Mouse (Mus musculus): ENCODE measurements around the gene Cdkn2a.

Gene Cdkn2a

GRCm38 (mm10) chr4:89294486-89295440 is at the start of gene Cdkn2a:
Gene Cdkn2a, minus strand, starts transcription at chr4:89294653.
- no peak for TF ChIP-seq GATA4 (IDR thresholded peaks at IDR 0.05; ENCODE audit: insufficient replicate concordance, low read length)

DNA sequence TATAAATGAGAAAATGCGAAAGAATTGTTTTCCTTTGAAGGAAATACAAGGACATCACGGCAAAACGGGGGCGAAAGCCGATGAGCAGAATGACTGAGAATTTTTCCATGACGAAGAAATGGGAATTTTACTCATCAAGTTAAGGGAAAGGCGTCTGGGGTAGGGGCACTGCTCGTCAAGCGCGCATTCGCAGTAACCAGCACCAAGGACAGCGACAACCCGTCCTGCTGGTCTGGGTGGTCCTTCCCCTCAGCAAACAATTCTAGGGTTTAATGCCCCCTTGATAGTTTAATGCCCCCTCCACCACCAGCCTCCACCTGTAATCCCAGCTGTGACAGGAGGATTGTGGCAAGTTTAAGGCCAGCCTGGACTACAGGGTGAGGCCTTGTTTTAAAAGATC is 19.0 kb upstream of the Cdkn2a start:
- no peak for TF ChIP-seq GATA4 (IDR thresholded peaks at IDR 0.05; ENCODE audit: insufficient replicate concordance, low read length)

DNA sequence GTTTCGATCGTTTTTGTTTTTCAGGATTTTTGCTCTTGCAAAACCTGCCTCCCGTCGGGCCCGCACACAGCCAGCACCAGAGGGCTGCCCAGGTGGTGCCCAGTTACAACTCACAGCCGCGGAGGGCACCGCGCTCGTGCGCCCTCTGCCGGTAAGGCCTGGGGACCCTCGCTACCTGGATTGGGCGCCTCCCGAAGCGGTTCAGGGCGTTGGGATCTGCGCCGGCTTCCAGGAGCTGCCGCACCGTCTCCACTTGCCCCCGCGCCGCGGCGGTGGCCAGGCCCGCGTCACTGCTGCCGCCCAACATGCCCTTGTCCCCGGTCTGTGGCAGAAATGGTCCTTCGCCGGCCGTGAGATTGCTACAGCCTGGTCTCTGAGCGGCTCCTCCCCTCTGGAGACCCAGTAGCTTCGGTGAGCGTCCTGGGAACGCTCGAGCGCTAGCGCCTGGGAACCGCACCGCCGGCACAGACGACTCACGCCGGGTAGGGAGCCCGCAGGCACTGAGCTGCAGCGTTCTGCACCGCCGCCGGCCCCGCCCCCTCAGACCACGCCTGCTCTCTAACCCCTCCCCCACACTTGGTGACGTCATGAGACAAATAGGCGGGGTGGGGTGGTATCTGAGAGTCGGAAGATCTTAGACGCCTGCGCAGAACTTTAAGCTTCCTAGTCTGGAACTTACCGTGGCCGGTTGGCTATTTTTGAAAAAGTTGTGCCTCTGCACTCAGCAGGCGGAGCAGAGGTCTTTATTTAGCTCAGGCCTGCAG is 16.2 kb upstream of the Cdkn2a start, which contains the start of gene Cdkn2b:
TSS of gene Cdkn2b (minus strand) at position 549 of the 764 bp plus-strand sequence.
- TF ChIP-seq GATA4 (IDR thresholded peaks at IDR 0.05; ENCODE audit: insufficient replicate concordance, low read length): no peak

- no peak for TF ChIP-seq GATA4 (IDR thresholded peaks at IDR 0.05; ENCODE audit: insufficient replicate concordance, low read length)
These were observed 15.5 kb upstream of the Cdkn2a start for GRCm38 (mm10) chr4:89309996-89310395.

GRCm38 (mm10) chr4:89308001-89308400 is 13.5 kb upstream of the Cdkn2a start:
- TF ChIP-seq GATA4 (IDR thresholded peaks at IDR 0.05; ENCODE audit: insufficient replicate concordance, low read length): no peak

DNA sequence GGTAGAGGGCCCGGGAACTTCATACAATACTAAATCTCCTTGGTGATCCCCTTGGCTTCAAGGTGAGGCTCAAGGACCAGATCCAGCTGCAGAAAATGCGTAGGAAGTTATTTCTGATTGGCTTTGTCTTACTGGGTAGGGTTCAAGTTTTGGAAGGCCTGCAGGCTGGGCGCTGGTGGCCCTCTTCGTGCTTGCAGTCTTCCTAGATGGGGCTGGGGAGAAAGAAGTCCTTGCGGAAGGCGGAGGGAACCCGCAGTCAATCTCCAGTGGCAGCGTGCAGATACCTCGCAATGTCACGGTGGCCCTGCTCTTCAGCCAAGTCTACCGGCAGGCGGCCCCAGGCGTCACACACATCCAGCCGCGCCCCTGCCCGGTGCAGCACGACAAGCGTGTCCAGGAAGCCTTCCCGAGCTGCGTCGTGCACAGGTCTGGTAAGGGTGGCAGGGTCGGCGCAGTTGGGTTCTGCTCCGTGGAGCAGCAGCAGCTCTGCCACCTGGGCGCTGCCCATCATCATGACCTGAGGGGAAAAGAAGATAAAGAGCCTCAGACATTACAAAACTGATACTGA is 12.4 kb upstream of the Cdkn2a start:
- TF ChIP-seq GATA4 (IDR thresholded peaks at IDR 0.05; ENCODE audit: insufficient replicate concordance, low read length): no peak

- TF ChIP-seq GATA4 (IDR thresholded peaks at IDR 0.05; ENCODE audit: insufficient replicate concordance, low read length): no peak
These were observed 11.2 kb upstream of the Cdkn2a start for GRCm38 (mm10) chr4:89305691-89306090.

DNA sequence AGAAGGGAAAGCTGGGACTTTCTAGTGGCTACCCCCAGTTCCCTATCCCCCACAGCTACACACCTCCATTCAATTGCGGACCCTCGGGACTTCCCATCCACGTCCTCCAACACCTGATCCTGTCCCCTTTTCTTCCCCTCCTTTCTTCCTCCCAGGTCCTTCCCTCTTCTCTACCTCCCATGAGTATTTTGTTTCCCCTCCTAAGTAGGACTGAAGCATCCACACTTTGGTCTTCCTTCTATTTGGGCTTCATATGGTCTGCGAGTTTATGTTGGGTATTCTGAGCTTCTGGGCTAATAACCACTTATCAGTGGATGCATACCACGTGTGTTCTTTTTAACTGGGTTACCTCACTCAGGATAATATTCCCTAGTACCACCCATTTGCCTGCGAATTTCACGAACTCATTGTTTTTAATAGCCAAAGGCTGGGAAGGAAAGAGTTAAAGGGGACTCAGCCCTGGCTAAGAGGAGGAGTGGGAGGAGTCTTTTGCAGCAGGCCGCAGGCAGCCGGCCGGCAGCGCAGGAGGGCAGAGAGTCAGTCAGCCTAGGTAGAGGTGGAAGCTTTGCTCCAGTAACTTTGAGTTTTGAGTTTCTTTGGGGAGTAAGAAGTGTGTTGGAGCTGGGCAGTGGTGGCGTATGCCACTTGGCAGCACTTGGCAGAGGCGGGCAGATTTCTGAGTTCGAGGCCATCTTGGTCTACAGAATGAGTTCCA is 9.0 kb upstream of the Cdkn2a start:
- TF ChIP-seq GATA4 (IDR thresholded peaks at IDR 0.05; ENCODE audit: insufficient replicate concordance, low read length): no peak

GRCm38 (mm10) chr4:89302129-89302528 is 7.7 kb upstream of the Cdkn2a start:
- no peak for TF ChIP-seq GATA4 (IDR thresholded peaks at IDR 0.05; ENCODE audit: insufficient replicate concordance, low read length)

DNA sequence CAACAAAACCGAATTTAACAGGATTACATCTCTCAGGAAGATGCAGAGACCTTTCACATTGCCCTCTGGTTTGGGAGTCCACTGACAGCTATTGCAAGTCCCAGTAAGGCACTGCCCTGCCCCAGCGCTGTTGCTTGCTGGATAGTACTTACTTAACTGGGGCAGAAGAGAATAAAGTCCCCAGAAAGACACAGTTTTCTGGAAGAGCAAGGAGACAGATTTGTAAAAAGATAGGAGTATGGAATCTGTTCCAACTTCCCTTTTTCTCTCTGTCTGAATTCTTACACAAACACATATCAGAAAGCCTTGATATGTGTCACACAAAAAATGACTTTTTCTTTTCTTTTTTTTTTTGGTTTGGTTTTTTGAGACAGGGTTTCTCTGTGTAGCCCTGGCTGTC is 5.3 kb upstream of the Cdkn2a start:
- TF ChIP-seq GATA4 (IDR thresholded peaks at IDR 0.05; ENCODE audit: insufficient replicate concordance, low read length): no peak

DNA sequence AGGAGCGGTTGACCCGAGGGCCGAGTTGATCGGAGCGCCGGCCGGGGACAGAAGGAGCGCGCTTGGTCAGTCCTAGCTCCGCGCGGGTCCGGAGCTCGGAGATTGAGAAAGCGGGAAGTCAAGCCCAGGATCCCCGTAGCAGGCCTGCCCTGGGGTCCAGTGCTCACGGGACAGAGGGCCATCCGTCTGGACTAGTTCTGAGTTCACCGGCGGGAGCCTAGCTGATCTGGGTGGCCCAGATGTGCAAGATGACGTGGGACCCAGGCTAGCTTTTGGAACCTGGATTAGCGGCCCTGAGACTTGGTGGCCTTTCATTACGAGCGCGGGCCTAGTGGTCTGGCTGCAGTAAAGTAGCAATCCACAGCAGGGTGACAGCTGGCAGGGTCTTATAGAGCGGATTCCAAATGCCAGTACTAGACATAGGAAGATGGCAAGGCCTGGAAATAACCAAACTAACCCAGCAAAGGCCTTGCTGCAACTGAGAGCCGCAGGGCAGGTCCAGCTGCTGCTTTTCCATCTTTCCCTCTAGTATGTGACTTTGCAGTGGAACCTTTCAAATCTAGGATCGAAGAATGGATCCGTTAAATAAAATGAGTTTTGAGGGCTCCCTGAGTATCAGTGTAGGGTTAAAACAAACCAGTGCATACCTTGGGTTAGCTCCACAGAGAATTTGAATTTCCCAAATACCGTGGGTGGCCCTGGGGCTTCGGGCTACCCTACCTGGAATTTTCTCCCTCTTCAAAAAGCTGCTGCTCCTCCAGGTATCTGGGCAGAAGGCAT is 1.2 kb upstream of the Cdkn2a start:
- no peak for TF ChIP-seq GATA4 (IDR thresholded peaks at IDR 0.05; ENCODE audit: insufficient replicate concordance, low read length)

- no peak for TF ChIP-seq GATA4 (IDR thresholded peaks at IDR 0.05; ENCODE audit: insufficient replicate concordance, low read length)
These were observed 365 bp downstream of the Cdkn2a start for GRCm38 (mm10) chr4:89294091-89294485.

- no peak for TF ChIP-seq GATA4 (IDR thresholded peaks at IDR 0.05; ENCODE audit: insufficient replicate concordance, low read length)
These were observed 937 bp downstream of the Cdkn2a start for GRCm38 (mm10) chr4:89293516-89293915.

- no peak for TF ChIP-seq GATA4 (IDR thresholded peaks at IDR 0.05; ENCODE audit: insufficient replicate concordance, low read length)
These were observed 5.4 kb downstream of the Cdkn2a start for GRCm38 (mm10) chr4:89289028-89289427.

Measured in liver, adult (tissue).